Mouse (Mus musculus): ENCODE results near the gene Cngb1.

DNA sequence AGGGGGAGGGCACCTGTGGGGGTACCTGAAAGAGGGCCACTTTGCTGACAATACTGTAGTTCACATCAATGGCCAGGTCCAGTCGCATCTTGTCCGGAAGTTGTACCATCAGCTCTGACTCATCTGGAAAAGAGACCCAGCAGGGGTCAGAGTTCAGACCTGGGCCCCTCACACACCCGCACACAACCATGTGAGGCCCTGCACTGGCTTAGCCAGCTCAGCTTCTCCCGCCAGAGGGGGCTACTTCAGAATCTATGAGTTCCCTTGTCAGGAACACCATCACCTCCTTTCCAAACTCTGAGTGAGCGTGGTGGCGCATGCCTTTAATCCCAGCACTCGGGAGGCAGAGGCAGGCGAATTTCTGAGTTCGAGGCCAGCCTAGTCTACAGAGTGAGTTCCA lies 54.3 kb downstream of the Cngb1 start:
- no peak for TF ChIP-seq CTCF (IDR thresholded peaks at IDR 0.05; ENCODE audit: low read depth)
- TF ChIP-seq EP300 (IDR thresholded peaks at IDR 0.05; ENCODE audit: low read depth): no peak
